Mouse (Mus musculus): ENCODE results near the gene Hivep1. TPM values are rescaled to one million over a fixed set of nuclear protein-coding genes. Genes with fewer than 3 reads are reported as not detected.

Gene Hivep1
- total and polyA plus RNA-seq, 3 experiments, result 7.5 to 53.3 (median 24.9) TPM

GRCm38 (mm10) chr13:42095826-42096515, 44.1 kb downstream of the Hivep1 start (continued):
- TF ChIP-seq ELF1 (IDR thresholded peaks at IDR 0.05; ENCODE audit: low read depth, low read length) (peak; percentile 17; the same call in 1 of the 2 replicates), ZKSCAN1 (IDR thresholded peaks at IDR 0.05; ENCODE audit: borderline replicate concordance, low read depth, low read length) (no peak), NELFE (IDR thresholded peaks at IDR 0.05; ENCODE audit: low read depth, low read length) (no peak; the same call in none of the 2 replicates), TBP (conservative IDR thresholded peaks at IDR 0.05; ENCODE audit: low read depth, low read length) (no peak), EP300 (IDR thresholded peaks at IDR 0.05; ENCODE audit: low read length) (no peak; the same call in 1 of the 2 replicates), ZMIZ1 (IDR thresholded peaks at IDR 0.05; ENCODE audit: low read depth, low read length) (no peak), MXI1 (IDR thresholded peaks at IDR 0.05; ENCODE audit: low read depth, low read length) (peak; percentile 81)

GRCm38 (mm10) chr13:42097109-42097508, 45.3 kb downstream of the Hivep1 start:
- TF ChIP-seq PAX5 (IDR thresholded peaks at IDR 0.05; ENCODE audit: low read length) (no peak), E2F4 (IDR thresholded peaks at IDR 0.05; ENCODE audit: insufficient replicate concordance, low read depth, low read length) (no peak), CHD1 (IDR thresholded peaks at IDR 0.05; ENCODE audit: low read depth, low read length) (no peak), ZC3H11A (IDR thresholded peaks at IDR 0.05; ENCODE audit: low read depth, low read length) (no peak), GABPA (IDR thresholded peaks at IDR 0.05; ENCODE audit: insufficient replicate concordance, low read depth, low read length) (no peak), MEF2A (IDR thresholded peaks at IDR 0.05; ENCODE audit: borderline replicate concordance, low read depth, low read length) (no peak), BHLHE40 (IDR thresholded peaks at IDR 0.05; ENCODE audit: low read depth, low read length) (peak; percentile 77), ETS1 (conservative IDR thresholded peaks at IDR 0.05; ENCODE audit: low read depth, low read length) (peak; percentile 41; the same call in 1 of the 2 replicates), TBP (conservative IDR thresholded peaks at IDR 0.05; ENCODE audit: low read depth, low read length) (no peak), ZMIZ1 (IDR thresholded peaks at IDR 0.05; ENCODE audit: low read depth, low read length) (no peak), ZNF384 (IDR thresholded peaks at IDR 0.05; ENCODE audit: low read depth, low read length) (no peak), MYC (IDR thresholded peaks at IDR 0.05; ENCODE audit: low read depth, low read length) (peak; percentile 63; the same call in 1 of the 2 replicates), USF2 (conservative IDR thresholded peaks at IDR 0.05; ENCODE audit: low read depth, low read length) (peak; percentile 79), ELF1 (IDR thresholded peaks at IDR 0.05; ENCODE audit: low read depth, low read length) (no peak), RAD21 (IDR thresholded peaks at IDR 0.05; ENCODE audit: low read depth, low read length) (no peak), IRF4 (IDR thresholded peaks at IDR 0.05; ENCODE audit: low read depth, low read length) (no peak), JUN (IDR thresholded peaks at IDR 0.05; ENCODE audit: insufficient read depth, low read depth, low read length) (no peak), MAX (IDR thresholded peaks at IDR 0.05; ENCODE audit: low read length) (peak; percentile 65; the same call in 1 of the 2 replicates), ZKSCAN1 (IDR thresholded peaks at IDR 0.05; ENCODE audit: borderline replicate concordance, low read depth, low read length) (no peak), POLR2A (IDR thresholded peaks at IDR 0.05; ENCODE audit: low read depth, low read length) (no peak), HCFC1 (IDR thresholded peaks at IDR 0.05; ENCODE audit: low read depth, low read length) (no peak), USF1 (IDR thresholded peaks at IDR 0.05; ENCODE audit: low read depth, low read length) (peak; percentile 70)

More at GRCm38 (mm10) chr13:42097109-42097508, 45.3 kb downstream of the Hivep1 start:
- in situ Hi-C loops (cut with MboI; ENCODE audit: low pct_ligation_motif_present, low pct_unique_long_range_greater_than_20kb, low sequenced_read_pairs) (no loop called here), dilution Hi-C loops (cut with MboI; ENCODE audit: extremely low pct_ligation_motif_present, extremely low pct_unique_long_range_greater_than_20kb, low sequenced_read_pairs) (no loop called here)
- Histone ChIP-seq H3K4me2 (ENCODE audit: insufficient read depth, low read depth, poor library complexity, severe bottlenecking) (no peak overlapping the region), H3K36me3 (replicated peaks in 1 of 2; ENCODE audit: control insufficient read depth in 1 of 2, insufficient read depth in 1 of 2, low read length in 1 of 2) (peaks cover 30 to 69% of the 10 kb centered on the region in 2 experiments), H3K4me3 (replicated peaks in 1 of 3; ENCODE audit: low read depth in 2 of 3, low read length in 2 of 3, poor library complexity in 1 of 3) (no peak overlapping the region), H3K27ac (ENCODE audit: insufficient read depth, low read depth) (no peak overlapping the region; the same call in 1 of the 2 replicates), H3K9ac (ENCODE audit: insufficient read depth, low read depth) (no peak overlapping the region), H3K4me1 (ENCODE audit: control insufficient read depth in 1 of 2, insufficient read depth in 2 of 2) (peaks cover 39 to 75% of the 10 kb centered on the region in 2 experiments), H3K27me3 (replicated peaks) (no peaks in the 10 kb centered on the region), H3K9me3 (replicated peaks; ENCODE audit: low read length) (peaks cover 7% of the 10 kb centered on the region), H3K79me2 (replicated peaks; ENCODE audit: control insufficient read depth, extremely low read depth, insufficient read depth, poor library complexity, severe bottlenecking) (peaks cover 77% of the 10 kb centered on the region)
- no peak for DNase-seq (ENCODE audit: extremely low read depth)

Measured in CH12.LX (cell line).